Mouse (Mus musculus): ENCODE results near the gene Bicral. TPM values are rescaled to one million over a fixed set of nuclear protein-coding genes. Genes with fewer than 3 reads are reported as not detected.
A peak's percentile ranks its signal among the peaks of the same experiment; 100 is the strongest.

Bicral gene
- total and polyA plus RNA-seq, 3 experiments, result 3.0 to 7.4 (median 5.9) TPM

GRCm38 (mm10) chr17:46895426-46895825 is 37.1 kb upstream of the Bicral start:
- H3K4me2 ChIP-seq (ENCODE audit: insufficient read depth, low read depth, poor library complexity, severe bottlenecking), result no peak overlapping the region
- no peak for TF ChIP-seq JUN (IDR thresholded peaks at IDR 0.05; ENCODE audit: insufficient read depth, low read depth, low read length)
- TF ChIP-seq TCF12 (IDR thresholded peaks at IDR 0.05; ENCODE audit: low read depth, low read length), result no peak
- no peak for TF ChIP-seq MYC (IDR thresholded peaks at IDR 0.05; ENCODE audit: low read depth, low read length)
- no peak for TF ChIP-seq IRF4 (IDR thresholded peaks at IDR 0.05; ENCODE audit: low read depth, low read length)
- no peak for TF ChIP-seq RCOR1 (conservative IDR thresholded peaks at IDR 0.05; ENCODE audit: low read depth, low read length)
- no peak for TF ChIP-seq POLR2AphosphoS2 (IDR thresholded peaks at IDR 0.05; ENCODE audit: low read depth, low read length)
- TF ChIP-seq MAZ (IDR thresholded peaks at IDR 0.05; ENCODE audit: low read depth, low read length), result no peak
- no peak for TF ChIP-seq ZNF384 (IDR thresholded peaks at IDR 0.05; ENCODE audit: low read depth, low read length)
- no peak for TF ChIP-seq POLR2A (IDR thresholded peaks at IDR 0.05; ENCODE audit: low read depth, low read length)
- TF ChIP-seq CHD2 (IDR thresholded peaks at IDR 0.05; ENCODE audit: low read length), result no peak
- no peak for TF ChIP-seq NRF1 (IDR thresholded peaks at IDR 0.05; ENCODE audit: low read depth, low read length)
- TF ChIP-seq KAT2A (IDR thresholded peaks at IDR 0.05; ENCODE audit: insufficient replicate concordance, low read length), result no peak
- no peak for TF ChIP-seq USF1 (IDR thresholded peaks at IDR 0.05; ENCODE audit: low read depth, low read length)
- no peak for TF ChIP-seq CHD1 (IDR thresholded peaks at IDR 0.05; ENCODE audit: low read depth, low read length)
- no peak for TF ChIP-seq GABPA (IDR thresholded peaks at IDR 0.05; ENCODE audit: insufficient replicate concordance, low read depth, low read length)
- TF ChIP-seq MXI1 (IDR thresholded peaks at IDR 0.05; ENCODE audit: low read depth, low read length), result no peak
- no peak for TF ChIP-seq JUND (conservative IDR thresholded peaks at IDR 0.05; ENCODE audit: low read depth, low read length)
- dilution Hi-C loops (cut with MboI; ENCODE audit: extremely low pct_ligation_motif_present, extremely low pct_unique_long_range_greater_than_20kb, low sequenced_read_pairs), result no loop called here
- no peak for DNase-seq (ENCODE audit: extremely low read depth)
- peaks cover 7 to 37% of the 10 kb centered on the region in 2 experiments for H3K4me1 ChIP-seq (ENCODE audit: control insufficient read depth in 1 of 2, insufficient read depth in 2 of 2)
- H3K27me3 ChIP-seq (replicated peaks), result no peaks in the 10 kb centered on the region
- no peak overlapping the region for H3K9ac ChIP-seq (ENCODE audit: insufficient read depth, low read depth)
- H3K4me3 ChIP-seq (replicated peaks in 1 of 3; ENCODE audit: low read depth in 2 of 3, low read length in 2 of 3, poor library complexity in 1 of 3), result no peak overlapping the region
- peaks cover 3 to 15% of the 10 kb centered on the region in 2 experiments for H3K36me3 ChIP-seq (replicated peaks in 1 of 2; ENCODE audit: control insufficient read depth in 1 of 2, insufficient read depth in 1 of 2, low read length in 1 of 2)
- in situ Hi-C loops (cut with MboI; ENCODE audit: low pct_ligation_motif_present, low pct_unique_long_range_greater_than_20kb, low sequenced_read_pairs), result no loop called here
- H3K79me2 ChIP-seq (replicated peaks; ENCODE audit: control insufficient read depth, extremely low read depth, insufficient read depth, poor library complexity, severe bottlenecking), result peaks cover 16% of the 10 kb centered on the region
- peaks cover 4% of the 10 kb centered on the region for H3K9me3 ChIP-seq (replicated peaks; ENCODE audit: low read length)
- H3K27ac ChIP-seq (ENCODE audit: insufficient read depth, low read depth), result no peak overlapping the region

- in situ Hi-C loops (cut with MboI; ENCODE audit: low pct_ligation_motif_present, low pct_unique_long_range_greater_than_20kb, low sequenced_read_pairs) (no loop called here), dilution Hi-C loops (cut with MboI; ENCODE audit: extremely low pct_ligation_motif_present, extremely low pct_unique_long_range_greater_than_20kb, low sequenced_read_pairs) (no loop called here)
- H3K36me3 ChIP-seq (replicated peaks in 1 of 2; ENCODE audit: control insufficient read depth in 1 of 2, insufficient read depth in 1 of 2, low read length in 1 of 2), result peaks cover 3 to 27% of the 10 kb centered on the region in 2 experiments
- H3K27ac ChIP-seq (ENCODE audit: insufficient read depth, low read depth), result peak overlapping the region; percentile 62
- H3K4me3 ChIP-seq (replicated peaks in 1 of 3; ENCODE audit: low read depth in 2 of 3, low read length in 2 of 3, poor library complexity in 1 of 3), result peak overlapping the region; percentile 68 to 80 (median 74)
- peak; percentile 10 for DNase-seq (ENCODE audit: extremely low read depth)
- H3K27me3 ChIP-seq (replicated peaks), result no peaks in the 10 kb centered on the region
- no peaks in the 10 kb centered on the region for H3K9me3 ChIP-seq (replicated peaks; ENCODE audit: low read length)
- peak overlapping the region; percentile 60 for H3K9ac ChIP-seq (ENCODE audit: insufficient read depth, low read depth)
- H3K79me2 ChIP-seq (replicated peaks; ENCODE audit: control insufficient read depth, extremely low read depth, insufficient read depth, poor library complexity, severe bottlenecking), result peaks cover 16% of the 10 kb centered on the region
- H3K4me2 ChIP-seq (ENCODE audit: insufficient read depth, low read depth, poor library complexity, severe bottlenecking), result peak overlapping the region; percentile 67
- 0 out of 2 replicates have a peak, but pooled peaks have one; percentile 3 for TF ChIP-seq SIN3A (IDR thresholded peaks at IDR 0.05; ENCODE audit: low read length)
- TF ChIP-seq MAX (IDR thresholded peaks at IDR 0.05; ENCODE audit: low read length), result peak; percentile 6; the same call in 1 of the 2 replicates
- no peak for TF ChIP-seq NRF1 (IDR thresholded peaks at IDR 0.05; ENCODE audit: low read depth, low read length)
- 0 out of 2 replicates have a peak, but pooled peaks have one; percentile 63 for TF ChIP-seq CHD1 (IDR thresholded peaks at IDR 0.05; ENCODE audit: low read depth, low read length)
- peak; percentile 28; the same call in 1 of the 2 replicates for TF ChIP-seq UBTF (IDR thresholded peaks at IDR 0.05; ENCODE audit: low read depth, low read length)
- peaks cover 7 to 24% of the 10 kb centered on the region in 2 experiments for H3K4me1 ChIP-seq (ENCODE audit: control insufficient read depth in 1 of 2, insufficient read depth in 2 of 2)
Observed at GRCm38 (mm10) chr17:46890843-46891594, 32.7 kb upstream of the Bicral start.
